Mouse (Mus musculus): ENCODE measurements at regions not wholly inside any gene's neighbourhood (a gene's known extent, or its start where the extent isn't known, plus 50 kb on each side); places are given as distances from the start of the nearest gene placed in this dataset.

GRCm38 (mm10) chr17:47171801-47172200, 161.4 kb upstream of the Ubr2 start:
- no peak for DNase-seq

- no peak for DNase-seq
Measured at GRCm38 (mm10) chr17:47170978-47171593, 160.7 kb upstream of the Ubr2 start.

- peak; percentile 71 to 79 for DNase-seq
Measured at GRCm38 (mm10) chr17:47168105-47168504, 157.7 kb upstream of the Ubr2 start.

- no peak for DNase-seq
Measured at GRCm38 (mm10) chr17:47163677-47164340, 153.5 kb upstream of the Ubr2 start.

- no peak for DNase-seq
Measured at GRCm38 (mm10) chr17:47162459-47162858, 152.1 kb upstream of the Ubr2 start.

- peak in 1 of 2 experiments; percentile 26 for DNase-seq
Measured at GRCm38 (mm10) chr17:47156237-47156636, 145.9 kb upstream of the Ubr2 start.

- peak in 1 of 2 experiments; percentile 35 for DNase-seq
Measured at GRCm38 (mm10) chr17:47151557-47152278, 141.4 kb upstream of the Ubr2 start.

- DNase-seq: no peak
Measured at GRCm38 (mm10) chr17:47151193-47151556, 140.8 kb upstream of the Ubr2 start.

- no peak for DNase-seq
Measured at GRCm38 (mm10) chr17:47150636-47151035, 140.3 kb upstream of the Ubr2 start.

- DNase-seq: no peak
Measured at GRCm38 (mm10) chr17:47149662-47150061, 139.3 kb upstream of the Ubr2 start.

GRCm38 (mm10) chr17:47149158-47149557, 138.8 kb upstream of the Ubr2 start:
- DNase-seq: no peak

GRCm38 (mm10) chr17:47146640-47147039, 136.3 kb upstream of the Ubr2 start:
- DNase-seq: peak in 1 of 2 experiments; percentile 57

- DNase-seq: no peak
Measured at GRCm38 (mm10) chr17:47145590-47145989, 135.2 kb upstream of the Ubr2 start.

GRCm38 (mm10) chr17:47144996-47145395, 134.6 kb upstream of the Ubr2 start:
- no peak for DNase-seq

GRCm38 (mm10) chr17:47144460-47144859, 134.1 kb upstream of the Ubr2 start:
- peak; percentile 43 to 66 for DNase-seq

- no peak for DNase-seq
Measured at GRCm38 (mm10) chr17:47143898-47144297, 133.5 kb upstream of the Ubr2 start.

GRCm38 (mm10) chr17:47142885-47143284, 132.5 kb upstream of the Ubr2 start:
- peak in 1 of 2 experiments; percentile 53 for DNase-seq

GRCm38 (mm10) chr17:47142276-47142675, 131.9 kb upstream of the Ubr2 start:
- DNase-seq: peak in 1 of 2 experiments; percentile 19

- peak in 1 of 2 experiments; percentile 23 for DNase-seq
Measured at GRCm38 (mm10) chr17:47141843-47142215, 131.5 kb upstream of the Ubr2 start.

- peak; percentile 53 to 67 for DNase-seq
Measured at GRCm38 (mm10) chr17:47140969-47141842, 130.8 kb upstream of the Ubr2 start.

- DNase-seq: peak; percentile 54 to 68
Measured at GRCm38 (mm10) chr17:47140241-47140968, 130.0 kb upstream of the Ubr2 start.

GRCm38 (mm10) chr17:47139730-47140231, 129.4 kb upstream of the Ubr2 start:
- DNase-seq: peak; percentile 89 to 91

Data from kidney, postnatal 36 days (tissue).